Mouse (Mus musculus): ENCODE measurements around the gene Mrpl2.
A peak's percentile ranks its signal among the peaks of the same experiment; 100 is the strongest.

- TF ChIP-seq POLR2A (IDR thresholded peaks at IDR 0.05; ENCODE audit: extremely low read depth, insufficient read depth, low read length): no peak
- peak; percentile 36; the same call in 1 of the 2 replicates for TF ChIP-seq CTCF (IDR thresholded peaks at IDR 0.05; ENCODE audit: low read depth, low read length)
Measured at GRCm38 (mm10) chr17:46679843-46680759, 34.1 kb downstream of the Mrpl2 start.

Data from liver, adult 2 months (tissue).